Mouse (Mus musculus): ENCODE measurements around the gene 2810004N23Rik. TPM values are rescaled to one million over a fixed set of nuclear protein-coding genes. Genes with fewer than 3 reads are reported as not detected.

The 2810004N23Rik gene
- polyA plus RNA-seq (2015; fragmentation: Nextera tagmentation; extraction: Ambion mirVana) = 28.9 and 35.3 TPM in 2 replicates

DNA sequence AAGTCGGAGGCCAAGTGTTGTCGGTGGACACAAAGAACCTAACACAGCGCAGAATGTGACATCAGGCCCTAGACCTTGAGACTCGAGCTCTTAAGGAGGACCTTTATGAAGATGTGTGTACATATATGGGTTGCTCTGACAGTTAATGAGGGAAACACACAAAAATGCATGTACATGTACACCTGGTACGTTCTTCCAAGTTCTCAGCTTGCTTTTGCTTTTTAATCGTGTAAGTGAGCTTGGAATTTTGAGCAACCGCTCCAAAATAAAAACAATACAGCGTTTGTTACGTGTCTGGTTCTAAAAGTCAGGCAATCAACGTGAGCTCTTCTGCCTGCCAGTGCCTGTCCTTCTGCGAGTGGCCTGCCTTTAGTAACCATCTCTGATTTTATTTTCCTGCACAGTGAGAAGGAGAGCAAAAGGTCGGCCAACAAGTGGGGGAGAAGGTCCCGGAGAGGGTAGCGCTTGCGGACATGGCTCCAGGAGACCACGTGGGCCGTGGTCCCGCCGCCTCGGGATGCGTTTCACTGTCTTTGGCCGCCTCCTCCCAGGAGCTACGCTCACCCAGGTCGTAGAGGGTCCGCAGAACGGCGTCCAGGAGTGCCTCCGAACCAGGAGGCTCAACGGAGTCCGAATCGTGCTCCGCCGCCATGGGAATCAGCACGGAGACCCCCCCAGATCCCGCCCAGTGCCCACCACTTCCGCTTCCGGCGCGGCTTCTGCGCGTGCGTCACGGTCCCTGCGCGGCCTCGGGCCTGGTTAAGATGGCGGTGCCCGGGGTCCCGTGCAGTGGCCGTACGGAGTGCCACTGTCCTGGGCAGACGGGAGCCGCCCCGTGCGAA, at the start of gene 2810004N23Rik, which contains the start of gene Gnpat:
2810004N23Rik (minus strand) TSS at position 800 of the 842 bp plus-strand sequence.
Gnpat (plus strand) TSS at position 713 of the 842 bp plus-strand sequence.
- Histone ChIP-seq H3K4me1 (replicated peaks) (peaks cover 69% of the 10 kb centered on the region), H3K9ac (peak within 1 kb of the TSS; percentile 94), H3K4me2 (peak within 1 kb of the TSS; percentile 84), H3K9me3 (replicated peaks) (no peaks in the 10 kb centered on the region), H3K27me3 (no peaks in the 10 kb centered on the region), H3K4me3 (replicated peaks) (peak within 1 kb of the TSS; percentile 92), H3K36me3 (peaks cover 39% of the 10 kb centered on the region), H3K27ac (peak within 1 kb of the TSS; percentile 88)
- DNase-seq (peak; percentile 83), ATAC-seq (ENCODE audit: low read depth) (peak; percentile 93)
- whole genome bisulfite sequencing (ENCODE audit: insufficient replicate concordance) = under 1% methylated on average over 55 of the region's 55 CpGs

GRCm38 (mm10) chr8:124911938-124912872, 49.3 kb upstream of the 2810004N23Rik start:
- ATAC-seq (ENCODE audit: low read depth) (no peak), DNase-seq (no peak)
- Histone ChIP-seq H3K4me2 (no peak overlapping the region), H3K36me3 (peaks cover 76% of the 10 kb centered on the region), H3K9me3 (replicated peaks) (no peaks in the 10 kb centered on the region), H3K4me1 (replicated peaks) (peaks cover 14% of the 10 kb centered on the region), H3K27ac (no peak overlapping the region), H3K4me3 (replicated peaks) (no peak overlapping the region), H3K9ac (no peak overlapping the region), H3K27me3 (no peaks in the 10 kb centered on the region)
- WGBS (ENCODE audit: insufficient replicate concordance) = 49% methylated on average over 17 of the region's 17 CpGs

- H3K4me2 ChIP-seq = no peak overlapping the region
- H3K27me3 ChIP-seq = no peaks in the 10 kb centered on the region
- WGBS (ENCODE audit: insufficient replicate concordance) = 86% methylated on average over 10 of the region's 10 CpGs
- DNase-seq = no peak
- H3K27ac ChIP-seq = no peak overlapping the region
- no peaks in the 10 kb centered on the region for H3K9me3 ChIP-seq (replicated peaks)
- peaks cover 91% of the 10 kb centered on the region for H3K36me3 ChIP-seq
- peaks cover 14% of the 10 kb centered on the region for H3K4me1 ChIP-seq (replicated peaks)
- H3K4me3 ChIP-seq (replicated peaks) = no peak overlapping the region
- H3K9ac ChIP-seq = no peak overlapping the region
- ATAC-seq (ENCODE audit: low read depth) = no peak
Observed at GRCm38 (mm10) chr8:124910349-124910748, 47.4 kb upstream of the 2810004N23Rik start.

GRCm38 (mm10) chr8:124909936-124910335, 47.0 kb upstream of the 2810004N23Rik start:
- no peak overlapping the region for H3K4me3 ChIP-seq (replicated peaks)
- H3K27me3 ChIP-seq = no peaks in the 10 kb centered on the region
- H3K27ac ChIP-seq = no peak overlapping the region
- H3K36me3 ChIP-seq = peaks cover 92% of the 10 kb centered on the region
- no peaks in the 10 kb centered on the region for H3K9me3 ChIP-seq (replicated peaks)
- whole genome bisulfite sequencing (ENCODE audit: insufficient replicate concordance) = 89% methylated on average over 16 of the region's 16 CpGs
- ATAC-seq (ENCODE audit: low read depth) (no peak), DNase-seq (no peak)
- no peak overlapping the region for H3K4me2 ChIP-seq
- H3K4me1 ChIP-seq (replicated peaks) = peaks cover 14% of the 10 kb centered on the region
- H3K9ac ChIP-seq = no peak overlapping the region

GRCm38 (mm10) chr8:124905482-124905881, 42.6 kb upstream of the 2810004N23Rik start:
- no peak overlapping the region for H3K4me2 ChIP-seq
- H3K4me1 ChIP-seq (replicated peaks) = peaks cover 11% of the 10 kb centered on the region
- H3K4me3 ChIP-seq (replicated peaks) = no peak overlapping the region
- 79% methylated on average over 2 of the region's 2 CpGs for WGBS (ENCODE audit: insufficient replicate concordance)
- ATAC-seq (ENCODE audit: low read depth) = no peak
- H3K36me3 ChIP-seq = peaks cover 92% of the 10 kb centered on the region
- DNase-seq = no peak
- H3K27ac ChIP-seq = no peak overlapping the region
- no peaks in the 10 kb centered on the region for H3K9me3 ChIP-seq (replicated peaks)
- no peaks in the 10 kb centered on the region for H3K27me3 ChIP-seq
- H3K9ac ChIP-seq = no peak overlapping the region

GRCm38 (mm10) chr8:124903198-124903597, 40.3 kb upstream of the 2810004N23Rik start:
- no peak overlapping the region for H3K9ac ChIP-seq
- WGBS (ENCODE audit: insufficient replicate concordance) = 90% methylated on average over 15 of the region's 15 CpGs
- no peak overlapping the region for H3K27ac ChIP-seq
- H3K9me3 ChIP-seq (replicated peaks) = no peaks in the 10 kb centered on the region
- peaks cover 26% of the 10 kb centered on the region for H3K4me1 ChIP-seq (replicated peaks)
- peaks cover 89% of the 10 kb centered on the region for H3K36me3 ChIP-seq
- no peak for DNase-seq
- no peak overlapping the region for H3K4me3 ChIP-seq (replicated peaks)
- H3K4me2 ChIP-seq = no peak overlapping the region
- H3K27me3 ChIP-seq = no peaks in the 10 kb centered on the region
- no peak for ATAC-seq (ENCODE audit: low read depth)

GRCm38 (mm10) chr8:124898251-124898905, 35.5 kb upstream of the 2810004N23Rik start:
- Histone ChIP-seq H3K4me2 (peak overlapping the region; percentile 96), H3K9ac (peak overlapping the region; percentile 94), H3K27me3 (no peaks in the 10 kb centered on the region), H3K27ac (peak overlapping the region; percentile 80), H3K4me3 (replicated peaks) (peak overlapping the region; percentile 92), H3K36me3 (peaks cover 71% of the 10 kb centered on the region), H3K4me1 (replicated peaks) (peaks cover 48% of the 10 kb centered on the region), H3K9me3 (replicated peaks) (no peaks in the 10 kb centered on the region)
- ATAC-seq (ENCODE audit: low read depth) = no peak
- 3% methylated on average over 31 of the region's 31 CpGs for WGBS (ENCODE audit: insufficient replicate concordance)
- DNase-seq = no peak

DNA sequence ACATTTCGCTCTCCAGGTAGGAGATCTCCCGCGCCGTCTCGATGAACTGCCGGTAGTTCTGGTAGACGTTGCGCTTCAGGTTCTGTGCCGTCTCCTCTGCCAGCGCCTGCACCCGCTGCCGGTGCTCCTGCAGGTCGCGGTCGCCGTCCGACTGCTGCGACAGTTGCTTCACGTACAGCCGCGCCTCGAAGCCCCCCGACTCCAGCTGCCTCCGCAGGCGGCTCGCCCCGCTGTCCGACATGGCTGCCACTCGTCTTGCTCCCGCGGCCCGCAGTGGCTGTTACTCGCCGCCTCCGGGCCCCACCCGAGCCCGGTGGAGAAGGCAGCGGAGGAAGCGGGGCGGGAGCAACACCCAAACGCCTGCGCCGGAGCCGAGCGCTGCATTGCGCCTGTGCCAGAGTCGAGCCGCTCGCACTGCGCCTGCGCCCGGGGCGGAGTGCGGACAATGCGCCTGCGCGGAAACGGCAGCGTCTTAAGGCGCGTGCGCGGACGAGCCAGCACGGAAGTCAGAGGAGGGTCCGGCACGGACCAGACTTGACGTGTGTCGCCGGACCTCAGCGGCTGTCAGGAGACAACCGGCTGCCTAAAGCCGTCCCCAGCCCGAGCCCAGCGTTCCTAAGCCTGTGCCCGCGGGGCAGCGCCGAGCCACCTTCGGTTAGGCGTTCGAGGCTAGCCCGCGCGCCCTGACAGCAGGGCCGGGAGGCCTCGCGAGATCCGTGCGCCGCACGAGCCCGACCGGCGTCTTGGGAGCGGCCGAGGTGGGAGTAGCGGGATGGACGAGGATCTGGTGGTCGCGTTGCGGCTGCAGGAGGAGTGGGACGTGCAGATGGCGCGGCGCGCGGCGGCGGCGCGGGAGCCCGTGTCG, 34.7 kb upstream of the 2810004N23Rik start, which contains the start of the genes Exoc8 and Sprtn:
Exoc8 (minus strand) TSS at position 320 of the 865 bp plus-strand sequence.
Sprtn (plus strand) TSS at position 501 of the 865 bp plus-strand sequence.
- peak within 1 kb of the TSS; percentile 94 for H3K9ac ChIP-seq
- H3K4me2 ChIP-seq = peak within 1 kb of the TSS; percentile 96
- peaks cover 43% of the 10 kb centered on the region for H3K4me1 ChIP-seq (replicated peaks)
- under 1% methylated on average over 114 of the region's 114 CpGs for WGBS (ENCODE audit: insufficient replicate concordance)
- ATAC-seq (ENCODE audit: low read depth) (peak; percentile 94), DNase-seq (peak; percentile 96)
- no peaks in the 10 kb centered on the region for H3K9me3 ChIP-seq (replicated peaks)
- peak within 1 kb of the TSS; percentile 92 for H3K4me3 ChIP-seq (replicated peaks)
- no peaks in the 10 kb centered on the region for H3K27me3 ChIP-seq
- peaks cover 70% of the 10 kb centered on the region for H3K36me3 ChIP-seq
- H3K27ac ChIP-seq = peak within 1 kb of the TSS; percentile 91

DNA sequence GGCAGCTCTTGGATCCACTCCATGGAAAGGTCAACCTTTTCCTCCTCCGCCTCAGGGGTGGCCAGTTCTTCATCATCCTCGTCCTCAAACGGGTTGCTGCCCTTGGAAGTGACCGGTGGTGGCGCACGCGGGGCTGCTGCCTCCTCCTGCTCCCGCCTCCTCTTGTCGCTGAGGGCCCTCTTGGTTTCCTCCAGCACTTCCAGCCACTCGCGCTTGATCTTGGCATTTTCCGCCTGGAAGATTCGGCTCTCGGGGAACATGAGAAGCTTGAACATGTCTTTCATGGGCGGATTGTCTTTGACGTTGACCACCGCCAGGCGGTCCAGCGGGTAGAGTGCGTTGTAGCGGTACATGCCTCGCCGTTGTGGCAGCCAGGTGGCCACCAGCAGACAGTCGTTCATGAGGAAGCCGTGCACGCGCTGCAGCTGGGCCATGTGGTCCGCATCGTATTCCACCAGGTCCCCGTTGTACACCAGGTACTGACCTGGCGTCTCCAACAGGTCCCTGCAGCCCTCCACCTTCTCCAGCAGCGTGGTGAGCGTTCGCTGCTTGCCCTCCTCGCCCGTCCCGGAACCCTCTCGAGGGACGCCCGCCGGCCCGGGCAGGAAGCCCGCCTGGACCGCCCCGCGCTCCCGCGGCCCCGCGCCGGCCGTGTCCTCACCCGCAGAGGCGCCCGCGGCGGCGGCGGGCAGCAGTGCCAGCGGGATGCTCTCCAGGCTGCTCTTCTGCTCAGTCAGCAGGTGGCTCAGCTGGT, 33.9 kb upstream of the 2810004N23Rik start:
- H3K4me1 ChIP-seq (replicated peaks) = peaks cover 43% of the 10 kb centered on the region
- WGBS (ENCODE audit: insufficient replicate concordance) = 1% methylated on average over 60 of the region's 60 CpGs
- H3K27me3 ChIP-seq = no peaks in the 10 kb centered on the region

More for the DNA sequence above, 33.9 kb upstream of the 2810004N23Rik start:
- no peaks in the 10 kb centered on the region for H3K9me3 ChIP-seq (replicated peaks)
- DNase-seq (peak; percentile 62), ATAC-seq (ENCODE audit: low read depth) (peak; percentile 49)
- H3K4me2 ChIP-seq = peak overlapping the region; percentile 96
- peak overlapping the region; percentile 91 for H3K27ac ChIP-seq
- peak overlapping the region; percentile 92 for H3K4me3 ChIP-seq (replicated peaks)
- peak overlapping the region; percentile 94 for H3K9ac ChIP-seq
- H3K36me3 ChIP-seq = peaks cover 64% of the 10 kb centered on the region
